Mouse (Mus musculus): ENCODE results near the gene Abtb2. TPM values are rescaled to one million over a fixed set of nuclear protein-coding genes. Genes with fewer than 3 reads are reported as not detected.

The Abtb2 gene
- total and polyA plus RNA-seq, 3 experiments, result 23.0 to 28.7 (median 24.7) TPM

- Histone ChIP-seq H3K4me3 (no peak overlapping the region), H3K27me3 (ENCODE audit: control insufficient read depth, insufficient read depth, low read length) (no peaks in the 10 kb centered on the region), H3K9ac (ENCODE audit: low read depth, low read length) (no peak overlapping the region), H3K79me2 (replicated peaks; ENCODE audit: control insufficient read depth, insufficient read depth, low read length) (no peaks in the 10 kb centered on the region), H3K4me1 (ENCODE audit: control insufficient read depth, insufficient read depth, low read length) (peaks cover 8% of the 10 kb centered on the region), H3K36me3 (ENCODE audit: control insufficient read depth, insufficient read depth, low read length) (no peaks in the 10 kb centered on the region), H3K27ac (no peak overlapping the region)
- intact Hi-C loops (cut with DNase I), result no loop called here
- TF ChIP-seq EP300 (IDR thresholded peaks at IDR 0.05; ENCODE audit: insufficient read depth, low read depth, low read length), result no peak
- no peak for TF ChIP-seq CTCF (IDR thresholded peaks at IDR 0.05)
- TF ChIP-seq POLR2A (IDR thresholded peaks at IDR 0.05; ENCODE audit: insufficient read depth, low read depth, low read length), result no peak
- DNase-seq, result no peak
- 87% methylated on average over 5 of the region's 5 CpGs for WGBS
Observed at GRCm38 (mm10) chr2:103675391-103675790, 109.3 kb downstream of the Abtb2 start.

- Histone ChIP-seq H3K79me2 (replicated peaks; ENCODE audit: control insufficient read depth, insufficient read depth, low read length) (no peaks in the 10 kb centered on the region), H3K9ac (ENCODE audit: low read depth, low read length) (no peak overlapping the region), H3K27me3 (ENCODE audit: control insufficient read depth, insufficient read depth, low read length) (no peaks in the 10 kb centered on the region), H3K36me3 (ENCODE audit: control insufficient read depth, insufficient read depth, low read length) (no peaks in the 10 kb centered on the region), H3K27ac (no peak overlapping the region), H3K4me1 (ENCODE audit: control insufficient read depth, insufficient read depth, low read length) (peaks cover 6% of the 10 kb centered on the region), H3K4me3 (no peak overlapping the region)
- DNase-seq, result no peak
- intact Hi-C loops (cut with DNase I), result no loop called here
- 69% methylated on average over 2 of the region's 2 CpGs for WGBS
- TF ChIP-seq EP300 (IDR thresholded peaks at IDR 0.05; ENCODE audit: insufficient read depth, low read depth, low read length), result no peak
- TF ChIP-seq POLR2A (IDR thresholded peaks at IDR 0.05; ENCODE audit: insufficient read depth, low read depth, low read length), result no peak
- no peak for TF ChIP-seq CTCF (IDR thresholded peaks at IDR 0.05)
Observed at GRCm38 (mm10) chr2:103676808-103677207, 110.7 kb downstream of the Abtb2 start.

- no peak for DNase-seq
- no peaks in the 10 kb centered on the region for H3K79me2 ChIP-seq (replicated peaks; ENCODE audit: control insufficient read depth, insufficient read depth, low read length)
- H3K4me1 ChIP-seq (ENCODE audit: control insufficient read depth, insufficient read depth, low read length), result peaks cover 7% of the 10 kb centered on the region
- no peak overlapping the region for H3K4me3 ChIP-seq
- no peak for TF ChIP-seq POLR2A (IDR thresholded peaks at IDR 0.05; ENCODE audit: insufficient read depth, low read depth, low read length)
- TF ChIP-seq EP300 (IDR thresholded peaks at IDR 0.05; ENCODE audit: insufficient read depth, low read depth, low read length), result no peak
- TF ChIP-seq CTCF (IDR thresholded peaks at IDR 0.05), result no peak
- no peaks in the 10 kb centered on the region for H3K36me3 ChIP-seq (ENCODE audit: control insufficient read depth, insufficient read depth, low read length)
- H3K27ac ChIP-seq, result no peak overlapping the region
- no peak overlapping the region for H3K9ac ChIP-seq (ENCODE audit: low read depth, low read length)
- no peaks in the 10 kb centered on the region for H3K27me3 ChIP-seq (ENCODE audit: control insufficient read depth, insufficient read depth, low read length)
- intact Hi-C loops (cut with DNase I), result no loop called here
- WGBS, result 68% methylated on average over 7 of the region's 7 CpGs
Observed at GRCm38 (mm10) chr2:103677614-103678369, 111.7 kb downstream of the Abtb2 start.

GRCm38 (mm10) chr2:103678433-103678832 is 112.3 kb downstream of the Abtb2 start:
- DNase-seq, result no peak
- Histone ChIP-seq H3K27me3 (ENCODE audit: control insufficient read depth, insufficient read depth, low read length) (no peaks in the 10 kb centered on the region), H3K9ac (ENCODE audit: low read depth, low read length) (no peak overlapping the region), H3K4me3 (no peak overlapping the region), H3K36me3 (ENCODE audit: control insufficient read depth, insufficient read depth, low read length) (no peaks in the 10 kb centered on the region), H3K4me1 (ENCODE audit: control insufficient read depth, insufficient read depth, low read length) (peaks cover 8% of the 10 kb centered on the region), H3K27ac (no peak overlapping the region), H3K79me2 (replicated peaks; ENCODE audit: control insufficient read depth, insufficient read depth, low read length) (no peaks in the 10 kb centered on the region)
- WGBS, result 88% methylated on average over 6 of the region's 6 CpGs
- intact Hi-C loops (cut with DNase I), result no loop called here
- no peak for TF ChIP-seq CTCF (IDR thresholded peaks at IDR 0.05)
- no peak for TF ChIP-seq POLR2A (IDR thresholded peaks at IDR 0.05; ENCODE audit: insufficient read depth, low read depth, low read length)
- no peak for TF ChIP-seq EP300 (IDR thresholded peaks at IDR 0.05; ENCODE audit: insufficient read depth, low read depth, low read length)

GRCm38 (mm10) chr2:103680364-103681110 is 114.4 kb downstream of the Abtb2 start:
- Histone ChIP-seq H3K9ac (ENCODE audit: low read depth, low read length) (no peak overlapping the region), H3K36me3 (ENCODE audit: control insufficient read depth, insufficient read depth, low read length) (no peaks in the 10 kb centered on the region), H3K79me2 (replicated peaks; ENCODE audit: control insufficient read depth, insufficient read depth, low read length) (no peaks in the 10 kb centered on the region), H3K4me3 (no peak overlapping the region), H3K27me3 (ENCODE audit: control insufficient read depth, insufficient read depth, low read length) (no peaks in the 10 kb centered on the region), H3K4me1 (ENCODE audit: control insufficient read depth, insufficient read depth, low read length) (peaks cover 8% of the 10 kb centered on the region), H3K27ac (no peak overlapping the region)
- intact Hi-C loops (cut with DNase I), result no loop called here
- TF ChIP-seq EP300 (IDR thresholded peaks at IDR 0.05; ENCODE audit: insufficient read depth, low read depth, low read length), result no peak
- WGBS, result 86% methylated on average over 9 of the region's 9 CpGs
- DNase-seq, result no peak

- 85% methylated on average over 5 of the region's 5 CpGs for WGBS
- DNase-seq, result no peak
- intact Hi-C loops (cut with DNase I), result no loop called here
- no peak overlapping the region for H3K4me3 ChIP-seq
- no peak for TF ChIP-seq CTCF (IDR thresholded peaks at IDR 0.05)
- no peak for TF ChIP-seq EP300 (IDR thresholded peaks at IDR 0.05; ENCODE audit: insufficient read depth, low read depth, low read length)
- no peak for TF ChIP-seq POLR2A (IDR thresholded peaks at IDR 0.05; ENCODE audit: insufficient read depth, low read depth, low read length)
- no peaks in the 10 kb centered on the region for H3K27me3 ChIP-seq (ENCODE audit: control insufficient read depth, insufficient read depth, low read length)
- peaks cover 8% of the 10 kb centered on the region for H3K4me1 ChIP-seq (ENCODE audit: control insufficient read depth, insufficient read depth, low read length)
- no peak overlapping the region for H3K27ac ChIP-seq
- no peaks in the 10 kb centered on the region for H3K36me3 ChIP-seq (ENCODE audit: control insufficient read depth, insufficient read depth, low read length)
- no peaks in the 10 kb centered on the region for H3K79me2 ChIP-seq (replicated peaks; ENCODE audit: control insufficient read depth, insufficient read depth, low read length)
- H3K9ac ChIP-seq (ENCODE audit: low read depth, low read length), result no peak overlapping the region
Observed at GRCm38 (mm10) chr2:103681149-103681548, 115.0 kb downstream of the Abtb2 start.
